Comparison of ENCODE assay signal across 3 mouse cellular contexts in the genomic region with DNA sequence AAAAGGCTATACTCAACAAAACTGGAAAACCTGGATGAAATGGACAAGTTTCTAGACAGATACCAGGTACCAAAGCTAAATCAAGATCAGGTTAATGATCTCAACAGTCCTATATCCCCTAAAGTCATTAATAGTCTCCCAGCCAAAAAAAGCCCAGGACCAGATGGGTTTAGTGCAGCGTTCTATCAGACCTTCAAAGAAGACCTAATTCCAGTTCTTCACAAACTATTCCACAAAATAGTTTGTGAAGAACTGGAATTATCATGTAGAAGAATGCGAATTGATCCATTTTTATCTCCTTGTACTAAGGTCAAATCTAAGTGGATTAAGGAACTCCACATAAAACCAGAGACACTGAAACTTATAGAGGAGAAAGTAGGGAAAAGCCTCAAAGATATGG. TPM values are rescaled to one million over a fixed set of nuclear protein-coding genes. Genes with fewer than 3 reads are reported as not detected.
"Had no signal": no experiment of that assay in that cellular context is flagged by ENCODE, and none has a peak within 500 bp of the region (broad histone marks: within the 10 kb centered on the region; RNA-seq: fewer than 3 reads in every experiment).

No protein-coding gene starts in this region.

RNA-seq across cellular contexts. Expression of a gene that starts 23.0 kb away (rescaled TPM):
- polyA plus RNA-seq: liver, adult 2 months; macrophage; myocyte had no signal
